Mouse (Mus musculus): ENCODE measurements around the gene Ppp1r35. TPM values are rescaled to one million over a fixed set of nuclear protein-coding genes. Genes with fewer than 3 reads are reported as not detected.
A peak's percentile ranks its signal among the peaks of the same experiment; 100 is the strongest.

Gene Ppp1r35
- polyA plus RNA-seq, 2 experiments, result 37.6 to 46.8 TPM

DNA sequence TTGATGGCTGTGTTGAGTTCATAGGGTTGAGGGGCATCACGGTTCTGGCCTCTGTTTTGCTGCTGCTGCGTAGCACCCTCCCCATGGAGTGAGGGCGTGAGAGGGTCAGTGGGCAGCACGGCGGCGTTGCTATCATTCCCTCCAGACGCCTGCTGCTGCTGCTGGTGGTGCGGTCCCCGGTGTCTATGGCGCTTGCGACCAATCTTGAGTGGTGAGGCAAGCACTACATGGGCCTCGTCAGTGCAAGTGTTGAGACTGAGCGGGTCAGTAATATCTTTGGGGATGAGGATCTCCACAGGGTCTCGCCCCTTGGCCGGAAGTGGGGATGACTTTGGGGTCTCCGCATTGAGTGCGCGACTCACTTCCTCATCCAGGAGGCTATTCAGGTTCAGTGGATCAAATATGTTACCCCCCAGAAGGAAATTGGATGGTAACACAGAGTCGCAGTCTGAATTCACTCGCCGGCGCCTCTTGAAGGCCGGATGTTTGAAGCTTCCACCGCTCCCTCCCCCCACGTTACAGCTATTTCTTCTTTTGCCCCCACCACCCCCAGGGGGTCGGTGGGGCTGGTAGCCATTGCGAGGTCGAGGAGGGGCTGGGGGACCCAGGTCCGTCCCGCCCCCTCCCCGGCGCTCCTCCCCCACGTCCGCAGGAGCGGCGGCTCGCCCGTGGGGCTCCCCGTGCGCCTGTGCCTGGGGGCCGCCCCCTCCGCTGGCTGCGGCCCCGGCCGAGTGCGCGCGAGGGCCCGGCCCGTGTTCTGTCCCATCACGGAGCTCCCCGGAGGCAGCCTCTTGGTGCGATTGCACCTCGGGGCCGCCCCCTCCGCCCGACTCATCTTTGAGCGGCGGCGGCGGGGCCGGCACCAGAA is 6.7 kb downstream of the Ppp1r35 start:
- DNase-seq (ENCODE audit: low spot score), result peak; percentile 38
- H3K27ac ChIP-seq (replicated peaks; ENCODE audit: low read depth, low read length), result peak overlapping the region; percentile 98
- no peak for TF ChIP-seq POLR2A (IDR thresholded peaks at IDR 0.05; ENCODE audit: borderline replicate concordance, extremely low read depth, insufficient read depth, insufficient read length)
- H3K4me1 ChIP-seq (ENCODE audit: control insufficient read depth, insufficient read depth, low read length), result peaks cover 32% of the 10 kb centered on the region
- peak overlapping the region; percentile 87 for H3K4me3 ChIP-seq (replicated peaks; ENCODE audit: low read length)
- H3K9ac ChIP-seq (ENCODE audit: low read depth, low read length, severe bottlenecking), result peak overlapping the region; percentile 83
- H3K4me2 ChIP-seq (replicated peaks; ENCODE audit: low read depth, low read length, severe bottlenecking), result peak overlapping the region; percentile 83
- no peak for ATAC-seq (ENCODE audit: low FRiP score, low read depth)
- 2% methylated on average over 43 of the region's 62 CpGs for WGBS
- H3K36me3 ChIP-seq (ENCODE audit: control insufficient read depth, insufficient read depth, low read length), result peaks cover 44% of the 10 kb centered on the region
- H3K27me3 ChIP-seq (ENCODE audit: control insufficient read depth, insufficient read depth, low read length), result no peaks in the 10 kb centered on the region
- no peaks in the 10 kb centered on the region for H3K9me3 ChIP-seq (ENCODE audit: control insufficient read depth, low read length)

GRCm38 (mm10) chr5:137786109-137786942 is 7.7 kb downstream of the Ppp1r35 start:
- Histone ChIP-seq H3K9me3 (ENCODE audit: control insufficient read depth, low read length) (no peaks in the 10 kb centered on the region), H3K9ac (ENCODE audit: low read depth, low read length, severe bottlenecking) (peak overlapping the region; percentile 83), H3K4me1 (ENCODE audit: control insufficient read depth, insufficient read depth, low read length) (peaks cover 30% of the 10 kb centered on the region), H3K27ac (replicated peaks; ENCODE audit: low read depth, low read length) (peak overlapping the region; percentile 98), H3K4me3 (replicated peaks; ENCODE audit: low read length) (peak overlapping the region; percentile 87), H3K27me3 (ENCODE audit: control insufficient read depth, insufficient read depth, low read length) (no peaks in the 10 kb centered on the region), H3K36me3 (ENCODE audit: control insufficient read depth, insufficient read depth, low read length) (peaks cover 36% of the 10 kb centered on the region), H3K4me2 (replicated peaks; ENCODE audit: low read depth, low read length, severe bottlenecking) (peak overlapping the region; percentile 83)
- ATAC-seq (ENCODE audit: low FRiP score, low read depth), result peak; percentile 92
- peak; percentile 97; the same call in 1 of the 2 replicates for TF ChIP-seq POLR2A (IDR thresholded peaks at IDR 0.05; ENCODE audit: borderline replicate concordance, extremely low read depth, insufficient read depth, insufficient read length)
- WGBS, result under 1% methylated on average over 76 of the region's 79 CpGs
- peak; percentile 100 for DNase-seq (ENCODE audit: low spot score)

- Histone ChIP-seq H3K27ac (replicated peaks; ENCODE audit: low read depth, low read length) (peak within 1 kb of the TSS; percentile 98), H3K4me2 (replicated peaks; ENCODE audit: low read depth, low read length, severe bottlenecking) (peak within 1 kb of the TSS; percentile 83), H3K4me3 (replicated peaks; ENCODE audit: low read length) (peak within 1 kb of the TSS; percentile 87), H3K36me3 (ENCODE audit: control insufficient read depth, insufficient read depth, low read length) (peaks cover 25% of the 10 kb centered on the region), H3K9me3 (ENCODE audit: control insufficient read depth, low read length) (no peaks in the 10 kb centered on the region), H3K9ac (ENCODE audit: low read depth, low read length, severe bottlenecking) (peak within 1 kb of the TSS; percentile 83), H3K4me1 (ENCODE audit: control insufficient read depth, insufficient read depth, low read length) (peaks cover 30% of the 10 kb centered on the region), H3K27me3 (ENCODE audit: control insufficient read depth, insufficient read depth, low read length) (no peaks in the 10 kb centered on the region)
- TF ChIP-seq POLR2A (IDR thresholded peaks at IDR 0.05; ENCODE audit: borderline replicate concordance, extremely low read depth, insufficient read depth, insufficient read length), result 0 out of 2 replicates have a peak, but pooled peaks have one; percentile 24
- ATAC-seq (ENCODE audit: low FRiP score, low read depth), result peak; percentile 54
- DNase-seq (ENCODE audit: low spot score), result peak; percentile 97
- under 1% methylated on average over 46 of the region's 48 CpGs for WGBS
Measured at GRCm38 (mm10) chr5:137787151-137787928, 8.7 kb downstream of the Ppp1r35 start, which contains the start of the genes Mepce and Zcwpw1. TSS of gene Mepce (minus strand) at chr5:137787655. TSS of gene Zcwpw1 (plus strand) at chr5:137787798.

GRCm38 (mm10) chr5:137788171-137788570 is 9.5 kb downstream of the Ppp1r35 start:
- H3K4me1 ChIP-seq (ENCODE audit: control insufficient read depth, insufficient read depth, low read length), result peaks cover 27% of the 10 kb centered on the region
- peak overlapping the region; percentile 82 for H3K4me2 ChIP-seq (replicated peaks; ENCODE audit: low read depth, low read length, severe bottlenecking)
- H3K27ac ChIP-seq (replicated peaks; ENCODE audit: low read depth, low read length), result no peak overlapping the region
- no peak for TF ChIP-seq POLR2A (IDR thresholded peaks at IDR 0.05; ENCODE audit: borderline replicate concordance, extremely low read depth, insufficient read depth, insufficient read length)
- no peaks in the 10 kb centered on the region for H3K27me3 ChIP-seq (ENCODE audit: control insufficient read depth, insufficient read depth, low read length)
- DNase-seq (ENCODE audit: low spot score), result no peak
- H3K36me3 ChIP-seq (ENCODE audit: control insufficient read depth, insufficient read depth, low read length), result peaks cover 17% of the 10 kb centered on the region
- no peaks in the 10 kb centered on the region for H3K9me3 ChIP-seq (ENCODE audit: control insufficient read depth, low read length)
- ATAC-seq (ENCODE audit: low FRiP score, low read depth), result no peak
- no peak overlapping the region for H3K9ac ChIP-seq (ENCODE audit: low read depth, low read length, severe bottlenecking)
- peak overlapping the region; percentile 87 for H3K4me3 ChIP-seq (replicated peaks; ENCODE audit: low read length)
- WGBS, result 69% methylated on average over 24 of the region's 24 CpGs
